Mouse (Mus musculus) kidney, postnatal 10 days (tissue): ENCODE results near the gene Gdnf.

Experiments used
- DNase-seq: peaks from one replicate; pipeline ENCODE4 v3.0.0; 2021; ENCODE audit warnings: mixed read lengths

Gene Gdnf

GRCm38 (mm10) chr15:7810556-7811252 is at the start of gene Gdnf:
TSS of gene Gdnf (plus strand) at chr15:7810846.
- peak; percentile 42 for DNase-seq

GRCm38 (mm10) chr15:7767166-7767565 is 43.5 kb upstream of the Gdnf start:
- DNase-seq = no peak

- DNase-seq = no peak
Measured at GRCm38 (mm10) chr15:7772983-7773382, 37.7 kb upstream of the Gdnf start.

- no peak for DNase-seq
Measured at GRCm38 (mm10) chr15:7781517-7781916, 29.1 kb upstream of the Gdnf start.

- DNase-seq = peak; percentile 36
Measured at GRCm38 (mm10) chr15:7809841-7810391, 730 bp upstream of the Gdnf start.

- no peak for DNase-seq
Measured at GRCm38 (mm10) chr15:7811253-7811625, 593 bp downstream of the Gdnf start.

- no peak for DNase-seq
Measured at GRCm38 (mm10) chr15:7811856-7812733, 1.4 kb downstream of the Gdnf start.

GRCm38 (mm10) chr15:7812872-7813530 is 2.4 kb downstream of the Gdnf start:
- peak; percentile 87 for DNase-seq

GRCm38 (mm10) chr15:7813531-7814370 is 3.1 kb downstream of the Gdnf start:
- DNase-seq = peak; percentile 23

- DNase-seq = no peak
Measured at GRCm38 (mm10) chr15:7814371-7814680, 3.7 kb downstream of the Gdnf start.

GRCm38 (mm10) chr15:7814917-7815316 is 4.3 kb downstream of the Gdnf start:
- DNase-seq = no peak

GRCm38 (mm10) chr15:7815521-7815944 is 4.9 kb downstream of the Gdnf start:
- DNase-seq = no peak

- no peak for DNase-seq
Measured at GRCm38 (mm10) chr15:7823886-7824285, 13.2 kb downstream of the Gdnf start.

- no peak for DNase-seq
Measured at GRCm38 (mm10) chr15:7825530-7825929, 14.9 kb downstream of the Gdnf start.

GRCm38 (mm10) chr15:7835404-7835803 is 24.8 kb downstream of the Gdnf start:
- DNase-seq = no peak

- no peak for DNase-seq
Measured at GRCm38 (mm10) chr15:7838060-7838920, 27.6 kb downstream of the Gdnf start.

GRCm38 (mm10) chr15:7838921-7839309 is 28.3 kb downstream of the Gdnf start:
- DNase-seq = no peak

GRCm38 (mm10) chr15:7841664-7842063 is 31.0 kb downstream of the Gdnf start:
- DNase-seq = no peak

GRCm38 (mm10) chr15:7842398-7842797 is 31.8 kb downstream of the Gdnf start:
- DNase-seq = no peak

GRCm38 (mm10) chr15:7857418-7857817 is 46.8 kb downstream of the Gdnf start:
- no peak for DNase-seq

GRCm38 (mm10) chr15:7858841-7859240 is 48.2 kb downstream of the Gdnf start:
- DNase-seq = no peak
